Mouse (Mus musculus) limb, embryonic 12.5 days (tissue): ENCODE data around the gene Cd209g. TPM values are rescaled to one million over a fixed set of nuclear protein-coding genes. Genes with fewer than 3 reads are reported as not detected.
"Not testable (repeated sequence)": the region's sequence is repeated elsewhere in the genome, so short reads cannot be mapped to it uniquely, and the experiment has no call there.

Experiments
- ATAC-seq: fragments of 200-750 bp; cut with Nextera tagmentation; 2 replicates; pipeline ENCODE4 v1.8.0; 2017; ENCODE audit warnings: low read depth, moderate TSS enrichment; ENCODE audit not compliant: insufficient number of reproducible peaks, insufficient read depth, low FRiP score, low TSS enrichment
- H3K27ac ChIP-seq: fragments of 300-500 bp; sonication (generic); 2 replicates; pipeline ENCODE4 v1.5.1; 2016; ENCODE audit warnings: mild to moderate bottlenecking, moderate library complexity
- H3K27me3 ChIP-seq: fragments of 300-500 bp; sonication (generic); 2 replicates; pipeline ENCODE4 v1.6.1; 2016; ENCODE audit warnings: mild to moderate bottlenecking, moderate library complexity
- H3K36me3 ChIP-seq: fragments of 300-500 bp; sonication (generic); 2 replicates; pipeline ENCODE4 v1.6.1; 2016; ENCODE audit warnings: mild to moderate bottlenecking, moderate library complexity
- H3K4me1 ChIP-seq: fragments of 300-500 bp; sonication (generic); replicated peaks from 2 replicates; pipeline ENCODE4 v1.6.1; 2016
- H3K4me2 ChIP-seq: fragments of 300-500 bp; sonication (generic); 2 replicates; pipeline ENCODE4 v1.6.1; 2016; ENCODE audit warnings: mild to moderate bottlenecking, moderate library complexity
- H3K4me3 ChIP-seq: fragments of 300-500 bp; sonication (generic); replicated peaks from 2 replicates; pipeline ENCODE4 v1.5.1; 2016; ENCODE audit warnings: mild to moderate bottlenecking
- H3K9ac ChIP-seq: fragments of 300-500 bp; sonication (generic); replicated peaks from 2 replicates; pipeline ENCODE4 v1.6.1; 2016; ENCODE audit warnings: mild to moderate bottlenecking, moderate library complexity
- H3K9me3 ChIP-seq: fragments of 300-500 bp; sonication (generic); 2 replicates; pipeline ENCODE4 v1.6.1; 2016; ENCODE audit warnings: mild to moderate bottlenecking, moderate library complexity
- whole genome bisulfite sequencing: fragments of 180-500 bp; shearing (Covaris S2); methylation state at CpG from one replicate; pipeline ENCODE4 v1.1.7; 2016; 5-methylcytosine and 5-hydroxymethylcytosine counted together
- polyA plus RNA-seq: library from polyadenylated mRNA; unstranded; fragments of >200 nt; fragmentation: Nextera tagmentation; extraction: Ambion mirVana; gene quantifications from 2 replicates; pipeline ENCODE4 v1.2.1, GENCODE M21; 2016

Cd209g gene
- not detected in 2 replicates for polyA plus RNA-seq

- Histone ChIP-seq H3K27me3 (peaks cover 7% of the 10 kb centered on the region; the same call in 1 of the 2 replicates), H3K4me2 (no peak within 1 kb of the TSS), H3K4me1 (no peaks in the 10 kb centered on the region), H3K36me3 (no peaks in the 10 kb centered on the region), H3K27ac (no peak within 1 kb of the TSS), H3K9ac (no peak within 1 kb of the TSS), H3K9me3 (no peaks in the 10 kb centered on the region), H3K4me3 (no peak within 1 kb of the TSS)
- WGBS: 90% methylated on average over 10 of the region's 10 CpGs
- no peak for ATAC-seq
Measured at GRCm38 (mm10) chr8:4133798-4134197, at the start of gene Cd209g. Gene Cd209g, plus strand, starts transcription at chr8:4134098.

- H3K4me1 ChIP-seq, H3K9ac ChIP-seq, H3K27me3 ChIP-seq, H3K27ac ChIP-seq, ATAC-seq, H3K4me3 ChIP-seq, H3K9me3 ChIP-seq, H3K36me3 ChIP-seq, H3K4me2 ChIP-seq: not testable (repeated sequence)
- 38% methylated on average over 32 of the region's 33 CpGs for WGBS
Measured at GRCm38 (mm10) chr8:4087180-4087722, 46.6 kb upstream of the Cd209g start.

- 92% methylated on average over 3 of the region's 3 CpGs for WGBS
- not testable (repeated sequence) for H3K9me3 ChIP-seq, H3K36me3 ChIP-seq, H3K9ac ChIP-seq, H3K27me3 ChIP-seq, H3K4me3 ChIP-seq, H3K4me2 ChIP-seq, H3K4me1 ChIP-seq, H3K27ac ChIP-seq, ATAC-seq
Measured at GRCm38 (mm10) chr8:4088514-4088913, 45.4 kb upstream of the Cd209g start.

- not testable (repeated sequence) for H3K4me1 ChIP-seq, H3K4me3 ChIP-seq, H3K9me3 ChIP-seq, H3K27ac ChIP-seq, H3K9ac ChIP-seq, H3K36me3 ChIP-seq, ATAC-seq, H3K4me2 ChIP-seq, H3K27me3 ChIP-seq
- 63% methylated on average over 2 of the region's 2 CpGs for WGBS
Measured at GRCm38 (mm10) chr8:4105735-4106134, 28.2 kb upstream of the Cd209g start, which contains the start of gene Cd209f. Gene Cd209f, minus strand, starts transcription at chr8:4105835.

- no peak overlapping the region for H3K27ac ChIP-seq
- WGBS: 14% methylated on average over 10 of the region's 12 CpGs
- H3K27me3 ChIP-seq: peaks cover 7% of the 10 kb centered on the region; the same call in 1 of the 2 replicates
- no peaks in the 10 kb centered on the region for H3K9me3 ChIP-seq
- no peak overlapping the region for H3K9ac ChIP-seq
- H3K36me3 ChIP-seq: no peaks in the 10 kb centered on the region
- no peaks in the 10 kb centered on the region for H3K4me1 ChIP-seq
- no peak overlapping the region for H3K4me3 ChIP-seq
- ATAC-seq: peak; percentile 69; the same call in 1 of the 2 replicates
- H3K4me2 ChIP-seq: no peak overlapping the region
Measured at GRCm38 (mm10) chr8:4139660-4140646, 6.1 kb downstream of the Cd209g start.

GRCm38 (mm10) chr8:4141721-4142120, 7.8 kb downstream of the Cd209g start:
- no peaks in the 10 kb centered on the region for H3K9me3 ChIP-seq
- no peak overlapping the region for H3K9ac ChIP-seq
- 64% methylated on average over 3 of the region's 3 CpGs for WGBS
- no peak overlapping the region for H3K27ac ChIP-seq
- peaks cover 7% of the 10 kb centered on the region; the same call in 1 of the 2 replicates for H3K27me3 ChIP-seq
- no peaks in the 10 kb centered on the region for H3K4me1 ChIP-seq
- H3K36me3 ChIP-seq: no peaks in the 10 kb centered on the region
- no peak overlapping the region for H3K4me3 ChIP-seq
- no peak overlapping the region for H3K4me2 ChIP-seq
- ATAC-seq: no peak

GRCm38 (mm10) chr8:4147272-4147671, 13.4 kb downstream of the Cd209g start:
- Histone ChIP-seq H3K9me3 (peaks cover 25% of the 10 kb centered on the region), H3K4me2 (no peak overlapping the region), H3K4me3 (no peak overlapping the region), H3K27ac (no peak overlapping the region), H3K36me3 (no peaks in the 10 kb centered on the region), H3K9ac (no peak overlapping the region), H3K4me1 (no peaks in the 10 kb centered on the region), H3K27me3 (no peaks in the 10 kb centered on the region)
- ATAC-seq: no peak
- WGBS: 43% methylated on average over 1 of the region's 1 CpGs

- ATAC-seq: no peak
- H3K27me3 ChIP-seq: no peaks in the 10 kb centered on the region
- H3K9me3 ChIP-seq: peaks cover 22% of the 10 kb centered on the region
- no peak overlapping the region for H3K4me2 ChIP-seq
- no peak overlapping the region for H3K9ac ChIP-seq
- no peak overlapping the region for H3K4me3 ChIP-seq
- H3K36me3 ChIP-seq: no peaks in the 10 kb centered on the region
- H3K4me1 ChIP-seq: no peaks in the 10 kb centered on the region
- no peak overlapping the region for H3K27ac ChIP-seq
Measured at GRCm38 (mm10) chr8:4154878-4155277, 21.0 kb downstream of the Cd209g start.

- H3K27ac ChIP-seq: no peak overlapping the region
- no peak overlapping the region for H3K9ac ChIP-seq
- no peaks in the 10 kb centered on the region for H3K27me3 ChIP-seq
- no peaks in the 10 kb centered on the region for H3K36me3 ChIP-seq
- no peak for ATAC-seq
- WGBS: 62% methylated on average over 4 of the region's 4 CpGs
- H3K9me3 ChIP-seq: no peaks in the 10 kb centered on the region
- no peak overlapping the region for H3K4me3 ChIP-seq
- no peak overlapping the region for H3K4me2 ChIP-seq
- peaks cover 6% of the 10 kb centered on the region; the same call in 1 of the 2 replicates for H3K4me1 ChIP-seq
Measured at GRCm38 (mm10) chr8:4162786-4163185, 28.9 kb downstream of the Cd209g start.

GRCm38 (mm10) chr8:4165176-4165851, 31.4 kb downstream of the Cd209g start:
- Histone ChIP-seq H3K9me3 (no peaks in the 10 kb centered on the region), H3K9ac (peak overlapping the region; percentile 51), H3K36me3 (no peaks in the 10 kb centered on the region), H3K27ac (no peak overlapping the region), H3K4me2 (peak overlapping the region; percentile 56), H3K27me3 (no peaks in the 10 kb centered on the region), H3K4me1 (peaks cover 6% of the 10 kb centered on the region; the same call in 1 of the 2 replicates), H3K4me3 (peak overlapping the region; percentile 84)
- no peak for ATAC-seq
- WGBS: 8% methylated on average over 13 of the region's 13 CpGs
